Mouse (Mus musculus): ENCODE data around the gene 1700034J05Rik.

- TF ChIP-seq USF1 (IDR thresholded peaks at IDR 0.05; ENCODE audit: low read depth) (no peak), POLR2AphosphoS2 (IDR thresholded peaks at IDR 0.05; ENCODE audit: insufficient read length, low read depth) (no peak), POLR2A (IDR thresholded peaks at IDR 0.05; ENCODE audit: insufficient read length, low read depth) (no peak), TCF12 (IDR thresholded peaks at IDR 0.05; ENCODE audit: insufficient read depth, poor library complexity, severe bottlenecking) (no peak), CEBPB (IDR thresholded peaks at IDR 0.05; ENCODE audit: insufficient read depth, poor library complexity, severe bottlenecking) (no peak), MAX (IDR thresholded peaks at IDR 0.05; ENCODE audit: low read depth) (no peak), TCF3 (IDR thresholded peaks at IDR 0.05; ENCODE audit: insufficient read length, low read depth) (no peak)
Measured at GRCm38 (mm10) chr6:146999755-147000154, 45.5 kb upstream of the 1700034J05Rik start.
